Mouse (Mus musculus): ENCODE data around the gene Mrps6.

DNA sequence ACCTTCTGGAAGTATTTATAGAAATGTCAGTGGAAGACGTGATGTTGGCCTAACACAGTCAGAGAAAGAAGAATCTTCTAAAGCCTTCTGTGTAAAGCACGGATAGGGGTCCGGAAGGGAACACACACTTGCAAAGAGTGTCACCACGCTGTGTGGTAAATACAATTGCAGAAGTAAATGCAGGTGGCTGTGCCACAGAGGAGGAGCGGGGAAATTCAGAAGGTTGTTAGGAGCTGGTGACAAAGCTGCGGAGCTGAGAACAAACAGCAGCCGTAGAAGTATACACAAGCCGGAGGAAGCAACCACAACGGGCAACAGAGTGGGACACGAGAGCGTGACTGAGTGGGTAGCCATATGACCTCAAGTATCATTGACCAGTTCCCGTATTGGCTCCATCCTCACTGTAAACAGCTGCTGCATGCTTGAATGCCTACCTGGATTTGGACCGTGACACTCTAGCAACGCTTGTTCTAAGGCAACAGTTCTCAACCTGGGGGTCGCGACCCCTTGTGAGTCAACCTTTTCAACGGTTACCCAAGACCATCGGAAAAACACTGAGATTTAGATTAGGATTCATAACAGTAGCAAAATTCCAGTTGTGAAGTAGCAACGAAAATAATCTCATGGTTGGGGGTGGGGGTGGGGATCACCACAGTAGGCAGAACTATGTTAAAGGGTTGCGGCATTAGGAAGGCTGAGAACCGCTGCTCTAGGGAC is 20.0 kb upstream of the Mrps6 start:
- TF ChIP-seq POLR2AphosphoS5 (IDR thresholded peaks at IDR 0.05; ENCODE audit: insufficient replicate concordance, low read depth, low read length) (no peak), CTCF (IDR thresholded peaks at IDR 0.05; ENCODE audit: low read depth, low read length) (no peak), GATA2 (IDR thresholded peaks at IDR 0.05; ENCODE audit: borderline replicate concordance, low read depth, low read length) (no peak)

All from G1E (cell line).